Mouse (Mus musculus): ENCODE data around the gene Nek6. TPM values are rescaled to one million over a fixed set of nuclear protein-coding genes. Genes with fewer than 3 reads are reported as not detected.
A peak's percentile ranks its signal among the peaks of the same experiment; 100 is the strongest.

The Nek6 gene
- total RNA-seq, 1 experiment from 2014 or later, result 6.9 TPM

DNA sequence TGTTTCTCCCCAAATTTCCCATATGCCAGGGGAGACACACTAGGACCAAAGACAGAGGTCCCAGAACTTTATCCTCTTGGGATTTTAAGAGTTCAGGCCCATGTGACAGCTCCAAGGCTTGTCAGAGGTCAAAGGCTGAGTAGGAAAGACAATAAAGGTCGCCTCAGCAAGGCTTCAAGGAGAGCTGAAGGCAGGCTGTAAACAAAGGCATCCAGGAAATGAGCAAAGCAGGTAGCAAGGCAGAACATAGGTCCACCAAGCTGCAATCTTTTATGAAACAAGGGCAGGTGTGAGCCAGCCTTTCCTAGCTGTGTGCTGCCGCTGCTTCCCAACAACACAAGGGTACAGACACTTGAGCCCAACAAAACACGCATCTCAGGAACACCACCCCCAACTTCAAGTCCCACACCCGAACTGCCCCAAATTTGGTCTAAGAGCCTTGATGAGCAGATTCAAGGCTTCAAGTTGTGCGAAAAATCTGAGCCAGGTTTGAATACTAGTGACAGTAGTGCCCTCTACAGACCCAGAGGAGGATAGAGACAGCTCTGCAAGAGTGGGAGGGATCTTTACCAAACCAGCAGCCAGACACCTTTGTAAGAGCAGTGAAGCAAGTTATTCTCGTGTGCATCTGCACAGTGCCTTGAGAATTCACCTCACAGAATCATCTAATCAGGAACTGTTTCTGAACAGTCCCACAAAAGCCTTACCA, 80.5 kb downstream of the Nek6 start:
- ATAC-seq (replicated peaks in 1 of 2; ENCODE audit: insufficient read depth in 1 of 2, low FRiP score in 2 of 2, low TSS enrichment in 1 of 2, low read depth in 1 of 2, poor library complexity in 2 of 2, severe bottlenecking in 2 of 2), result peak; percentile 42 to 60; a peak in 1 of 4 replicates

DNA sequence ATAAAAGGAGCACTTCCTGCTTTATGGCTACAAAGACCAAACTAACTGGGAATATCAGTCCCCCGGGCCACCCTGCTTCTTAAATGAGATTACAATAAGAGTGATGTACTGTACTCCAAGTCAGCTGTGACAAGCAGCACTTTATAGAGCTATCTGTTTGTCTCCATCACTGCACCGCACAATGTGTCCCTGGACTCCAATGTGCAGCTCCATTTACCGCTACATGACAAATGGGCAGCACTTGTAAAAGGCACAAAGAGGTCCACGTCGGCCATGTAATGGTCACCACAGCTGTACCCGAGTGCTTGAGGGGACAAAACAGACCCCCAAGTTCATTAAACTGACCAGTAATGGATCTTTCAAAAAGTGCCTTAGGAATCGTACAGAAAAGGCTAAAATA, 83.4 kb downstream of the Nek6 start:
- no peak for ATAC-seq (replicated peaks in 1 of 2; ENCODE audit: insufficient read depth in 1 of 2, low FRiP score in 2 of 2, low TSS enrichment in 1 of 2, low read depth in 1 of 2, poor library complexity in 2 of 2, severe bottlenecking in 2 of 2)

GRCm38 (mm10) chr2:38597896-38598295, 86.5 kb downstream of the Nek6 start:
- ATAC-seq (replicated peaks in 1 of 2; ENCODE audit: insufficient read depth in 1 of 2, low FRiP score in 2 of 2, low TSS enrichment in 1 of 2, low read depth in 1 of 2, poor library complexity in 2 of 2, severe bottlenecking in 2 of 2), result peak; percentile 7 to 42; a peak in 1 of 4 replicates

DNA sequence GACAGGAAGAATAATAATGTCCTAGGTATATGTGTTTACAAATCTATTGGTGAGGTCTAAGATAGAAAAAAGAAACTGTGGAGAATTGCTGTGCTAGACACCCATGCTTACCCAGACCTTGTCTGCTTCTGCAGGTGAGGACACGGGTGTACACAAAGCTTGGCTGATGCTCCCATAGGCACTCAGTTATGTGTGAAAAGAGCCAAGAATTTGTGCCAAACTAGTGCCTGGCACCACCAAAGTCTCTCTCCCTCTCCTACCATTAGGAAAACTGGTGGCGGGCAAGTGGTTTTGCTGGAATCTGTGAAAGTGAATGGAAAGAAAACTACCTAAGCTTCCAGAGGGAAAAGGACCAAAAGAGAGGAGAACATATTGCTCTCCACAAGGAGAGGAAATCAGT, 87.0 kb downstream of the Nek6 start:
- no peak for ATAC-seq (replicated peaks in 1 of 2; ENCODE audit: insufficient read depth in 1 of 2, low FRiP score in 2 of 2, low TSS enrichment in 1 of 2, low read depth in 1 of 2, poor library complexity in 2 of 2, severe bottlenecking in 2 of 2)

DNA sequence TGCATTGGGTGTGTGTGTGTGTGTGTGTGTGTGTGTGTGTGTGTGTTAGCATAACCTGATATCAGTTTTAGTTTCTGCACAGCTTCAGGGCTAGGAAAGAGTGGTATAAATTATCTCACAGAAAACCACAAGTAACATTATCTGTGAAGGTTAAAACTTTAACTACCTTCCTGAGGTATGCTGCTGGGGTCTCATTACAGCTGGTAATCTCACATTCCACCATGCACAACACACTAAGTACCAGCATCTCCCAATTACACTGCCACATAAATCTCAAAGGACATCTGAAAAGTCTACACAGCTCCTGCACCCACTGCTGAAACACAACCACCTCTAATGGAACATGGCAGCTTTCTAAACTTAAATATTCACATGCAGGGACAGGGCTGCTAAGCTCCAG, 89.4 kb downstream of the Nek6 start:
- ATAC-seq (replicated peaks in 1 of 2; ENCODE audit: insufficient read depth in 1 of 2, low FRiP score in 2 of 2, low TSS enrichment in 1 of 2, low read depth in 1 of 2, poor library complexity in 2 of 2, severe bottlenecking in 2 of 2), result no peak

DNA sequence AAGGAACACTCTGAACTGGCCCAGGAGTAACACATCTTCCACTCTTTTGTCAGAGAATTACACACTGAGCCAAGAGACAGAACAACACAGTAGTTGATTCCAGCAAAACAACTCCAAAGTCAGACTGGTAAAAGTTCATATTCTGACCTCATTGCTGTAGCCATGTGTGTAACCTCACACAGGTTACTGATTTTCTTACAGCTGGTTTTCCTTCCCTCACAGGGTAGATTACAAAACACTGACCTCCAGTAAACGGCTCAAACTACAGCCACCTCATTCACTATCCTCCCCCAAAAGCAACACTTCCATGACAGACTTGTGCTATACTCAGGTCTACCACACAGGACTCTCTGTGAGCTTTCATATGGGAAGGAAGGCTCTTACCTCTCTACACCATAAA, 96.3 kb downstream of the Nek6 start:
- no peak for ATAC-seq (replicated peaks in 1 of 2; ENCODE audit: insufficient read depth in 1 of 2, low FRiP score in 2 of 2, low TSS enrichment in 1 of 2, low read depth in 1 of 2, poor library complexity in 2 of 2, severe bottlenecking in 2 of 2)

DNA sequence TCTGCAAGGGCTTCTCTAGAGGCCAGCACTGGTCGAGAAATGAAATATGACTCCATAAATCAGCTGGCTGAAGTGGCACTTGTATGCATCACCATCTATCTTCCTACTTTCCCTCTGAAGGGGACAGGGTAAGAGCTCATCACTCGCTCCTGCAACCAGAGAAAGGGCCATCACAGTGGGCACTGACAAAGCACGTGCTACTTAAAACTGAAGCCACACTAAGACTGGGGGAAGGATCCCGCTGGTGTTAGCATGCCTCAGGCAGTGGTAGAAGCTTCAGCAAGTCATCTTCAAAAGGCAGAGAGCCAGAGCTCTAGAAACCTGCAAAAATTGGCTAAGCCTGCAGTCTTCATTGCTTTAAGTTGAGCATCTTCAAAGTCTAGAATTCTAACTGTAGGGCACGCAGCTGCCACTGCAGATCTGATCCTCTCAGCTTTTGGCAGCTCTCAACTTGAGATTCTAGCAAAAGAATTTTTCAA, 97.4 kb downstream of the Nek6 start:
- no peak for ATAC-seq (replicated peaks in 1 of 2; ENCODE audit: insufficient read depth in 1 of 2, low FRiP score in 2 of 2, low TSS enrichment in 1 of 2, low read depth in 1 of 2, poor library complexity in 2 of 2, severe bottlenecking in 2 of 2)

DNA sequence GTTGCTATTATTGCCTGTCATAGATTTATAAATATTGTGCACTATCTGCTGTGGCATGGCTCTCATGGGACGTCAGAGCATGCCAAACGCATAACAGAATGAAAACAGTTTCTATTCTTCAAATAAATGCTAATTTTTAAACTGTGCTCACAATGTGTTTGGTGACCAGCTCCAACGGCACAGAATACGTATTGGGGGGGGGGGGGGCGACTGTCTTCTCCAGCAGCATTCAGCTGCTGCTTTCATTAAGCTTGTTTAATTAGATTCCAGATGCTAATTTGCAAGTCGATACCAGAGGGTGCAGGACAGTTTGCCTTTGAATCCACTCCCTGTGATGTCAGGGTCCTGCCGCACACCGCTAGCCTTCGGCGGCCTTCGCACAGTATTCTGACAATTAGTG, 97.9 kb downstream of the Nek6 start:
- no peak for ATAC-seq (replicated peaks in 1 of 2; ENCODE audit: insufficient read depth in 1 of 2, low FRiP score in 2 of 2, low TSS enrichment in 1 of 2, low read depth in 1 of 2, poor library complexity in 2 of 2, severe bottlenecking in 2 of 2)

DNA sequence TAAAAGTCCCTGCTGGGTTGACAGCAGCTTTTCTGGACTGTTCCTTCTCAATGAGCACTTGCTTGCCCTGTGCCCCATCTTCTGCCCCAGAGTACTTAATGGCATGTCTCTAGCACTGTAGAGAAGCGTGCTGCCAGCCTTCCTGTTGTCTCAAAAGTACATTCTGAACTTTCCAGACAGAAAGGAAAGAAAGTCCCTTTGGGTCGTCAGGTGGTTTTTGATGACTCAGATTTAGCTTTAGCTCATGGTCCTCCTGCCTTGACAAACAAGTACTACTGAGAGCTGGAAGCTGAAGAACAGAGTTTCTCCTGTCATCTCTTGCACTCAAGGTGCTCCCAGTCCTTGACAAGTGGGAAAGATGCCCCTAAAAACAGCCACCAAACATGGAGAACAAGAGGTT, 98.7 kb downstream of the Nek6 start:
- ATAC-seq (replicated peaks in 1 of 2; ENCODE audit: insufficient read depth in 1 of 2, low FRiP score in 2 of 2, low TSS enrichment in 1 of 2, low read depth in 1 of 2, poor library complexity in 2 of 2, severe bottlenecking in 2 of 2), result no peak

GRCm38 (mm10) chr2:38612596-38612995, 101.2 kb downstream of the Nek6 start:
- no peak for ATAC-seq (replicated peaks in 1 of 2; ENCODE audit: insufficient read depth in 1 of 2, low FRiP score in 2 of 2, low TSS enrichment in 1 of 2, low read depth in 1 of 2, poor library complexity in 2 of 2, severe bottlenecking in 2 of 2)

- no peak for ATAC-seq (replicated peaks in 1 of 2; ENCODE audit: insufficient read depth in 1 of 2, low FRiP score in 2 of 2, low TSS enrichment in 1 of 2, low read depth in 1 of 2, poor library complexity in 2 of 2, severe bottlenecking in 2 of 2)
Measured at GRCm38 (mm10) chr2:38613576-38613975, 102.1 kb downstream of the Nek6 start.

DNA sequence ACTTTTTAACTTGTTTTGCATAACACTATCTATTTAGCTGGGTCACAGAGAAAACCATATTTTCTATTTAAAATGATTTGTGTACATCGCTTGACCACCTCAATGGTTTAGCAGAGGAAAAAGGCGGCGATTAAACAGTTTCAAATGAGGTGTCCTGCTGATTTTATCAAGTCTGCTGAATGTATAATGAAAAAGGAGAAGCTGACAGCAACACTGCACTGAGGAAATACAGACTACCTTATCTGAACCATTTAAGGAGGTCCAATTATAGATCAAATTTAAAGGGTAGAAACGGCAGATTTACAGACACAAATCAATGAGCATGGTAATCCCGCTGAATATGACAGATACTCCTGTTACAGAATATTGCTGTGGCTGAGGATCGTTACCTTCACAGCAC, 103.0 kb downstream of the Nek6 start:
- no peak for ATAC-seq (replicated peaks in 1 of 2; ENCODE audit: insufficient read depth in 1 of 2, low FRiP score in 2 of 2, low TSS enrichment in 1 of 2, low read depth in 1 of 2, poor library complexity in 2 of 2, severe bottlenecking in 2 of 2)

GRCm38 (mm10) chr2:38616072-38616471, 104.6 kb downstream of the Nek6 start:
- peak; percentile 56 to 84 for ATAC-seq (replicated peaks in 1 of 2; ENCODE audit: insufficient read depth in 1 of 2, low FRiP score in 2 of 2, low TSS enrichment in 1 of 2, low read depth in 1 of 2, poor library complexity in 2 of 2, severe bottlenecking in 2 of 2)

- ATAC-seq (replicated peaks in 1 of 2; ENCODE audit: insufficient read depth in 1 of 2, low FRiP score in 2 of 2, low TSS enrichment in 1 of 2, low read depth in 1 of 2, poor library complexity in 2 of 2, severe bottlenecking in 2 of 2), result no peak
Measured at GRCm38 (mm10) chr2:38616956-38617872, 105.8 kb downstream of the Nek6 start.

- no peak for ATAC-seq (replicated peaks in 1 of 2; ENCODE audit: insufficient read depth in 1 of 2, low FRiP score in 2 of 2, low TSS enrichment in 1 of 2, low read depth in 1 of 2, poor library complexity in 2 of 2, severe bottlenecking in 2 of 2)
Measured at GRCm38 (mm10) chr2:38619777-38620176, 108.3 kb downstream of the Nek6 start.

- ATAC-seq (replicated peaks in 1 of 2; ENCODE audit: insufficient read depth in 1 of 2, low FRiP score in 2 of 2, low TSS enrichment in 1 of 2, low read depth in 1 of 2, poor library complexity in 2 of 2, severe bottlenecking in 2 of 2), result no peak
Measured at GRCm38 (mm10) chr2:38621076-38621475, 109.6 kb downstream of the Nek6 start.

- no peak for ATAC-seq (replicated peaks in 1 of 2; ENCODE audit: insufficient read depth in 1 of 2, low FRiP score in 2 of 2, low TSS enrichment in 1 of 2, low read depth in 1 of 2, poor library complexity in 2 of 2, severe bottlenecking in 2 of 2)
Measured at GRCm38 (mm10) chr2:38621610-38622021, 110.2 kb downstream of the Nek6 start.

DNA sequence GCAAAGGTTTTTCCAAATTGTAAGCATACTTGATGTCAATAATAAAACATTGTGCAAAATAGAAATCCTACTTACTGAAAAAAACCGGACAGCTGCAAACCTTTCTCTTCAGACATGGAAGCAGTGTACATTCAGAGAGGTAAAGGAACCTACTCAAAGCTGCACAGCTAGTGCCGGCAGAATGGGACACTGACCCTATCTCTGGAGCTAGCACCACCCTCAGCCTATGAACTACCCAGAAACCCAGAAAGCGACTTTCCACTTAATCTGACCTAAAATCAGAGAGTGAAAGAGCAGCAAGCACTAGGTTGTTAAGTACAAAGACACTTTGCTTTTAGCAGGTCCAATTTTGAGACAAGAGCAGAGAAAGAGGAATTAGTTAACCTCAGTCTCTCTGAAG, 112.0 kb downstream of the Nek6 start:
- ATAC-seq (replicated peaks in 1 of 2; ENCODE audit: insufficient read depth in 1 of 2, low FRiP score in 2 of 2, low TSS enrichment in 1 of 2, low read depth in 1 of 2, poor library complexity in 2 of 2, severe bottlenecking in 2 of 2), result no peak
